ENCODE assay signal across 10 mouse cellular contexts in genomic region chr4:66171583-66171982, GRCm38 (mm10).
DNase-seq lines count a peak whose midpoint lies in the region; ATAC-seq and TF ChIP-seq lines count a peak whose summit lies in the region.
"Had no signal": no experiment of that assay in that cellular context is flagged by ENCODE, and none has a peak within 500 bp of the region (broad histone marks: within the 10 kb centered on the region; RNA-seq: fewer than 3 reads in every experiment).

No protein-coding gene starts in this region.

- no peak overlapping the region for H3K4me3 ChIP-seq in liver, embryonic 11.5 days (ENCODE audit: low read depth, low read length)
- H3K4me3 ChIP-seq in liver, embryonic 12.5 days, result no peak overlapping the region
- no peak overlapping the region for H3K4me3 ChIP-seq in heart, embryonic 15.5 days
- no peak overlapping the region for H3K4me3 ChIP-seq in olfactory bulb, adult 2 months (ENCODE audit: insufficient read depth, low read depth, low read length)
- H3K4me3 ChIP-seq: embryonic facial prominence, embryonic 12.5 days; stomach, embryonic 15.5 days had no signal

- H3K27ac ChIP-seq in liver, embryonic 11.5 days (ENCODE audit: low read depth, low read length), result no peak overlapping the region
- no peak overlapping the region for H3K27ac ChIP-seq in liver, embryonic 12.5 days
- H3K27ac ChIP-seq in heart, embryonic 15.5 days, result no peak overlapping the region
- H3K27ac ChIP-seq in olfactory bulb, adult 2 months (ENCODE audit: insufficient read depth, low read depth, low read length), result 0 out of 2 replicates have a peak overlapping the region, but pooled peaks have one; percentile 0
- H3K27ac ChIP-seq: embryonic facial prominence, embryonic 12.5 days; stomach, embryonic 15.5 days had no signal

- DNase-seq in cerebellum, postnatal 10 days, result peak; percentile 68 to 81
- DNase-seq in cerebellum, adult 11 months, result no peak
- no peak for DNase-seq in liver, embryonic 11.5 days (ENCODE audit: low spot score)
- no peak for DNase-seq in left cerebral cortex, postnatal 25 days (ENCODE audit: low spot score in 2 of 2)
- DNase-seq in testis, postnatal 14 days (ENCODE audit: low spot score), result no peak

- no peak overlapping the region for H3K9ac ChIP-seq in liver, embryonic 11.5 days (ENCODE audit: low read depth, low read length)
- no peak overlapping the region for H3K9ac ChIP-seq in liver, embryonic 12.5 days
- no peak overlapping the region for H3K9ac ChIP-seq in heart, embryonic 15.5 days
- H3K9ac ChIP-seq: embryonic facial prominence, embryonic 12.5 days; stomach, embryonic 15.5 days had no signal

- TF ChIP-seq CTCF in olfactory bulb, adult 2 months (IDR thresholded peaks at IDR 0.05; ENCODE audit: insufficient read depth, low read depth, low read length), result no peak

- no peaks in the 10 kb centered on the region for H3K4me1 ChIP-seq in liver, embryonic 11.5 days (replicated peaks; ENCODE audit: control insufficient read depth, insufficient read depth, low read length)
- no peaks in the 10 kb centered on the region for H3K4me1 ChIP-seq in liver, embryonic 12.5 days
- peaks cover 13% of the 10 kb centered on the region for H3K4me1 ChIP-seq in heart, embryonic 15.5 days (replicated peaks)
- H3K4me1 ChIP-seq in olfactory bulb, adult 2 months (ENCODE audit: control insufficient read depth, insufficient read depth, low read length), result peaks cover 7% of the 10 kb centered on the region
- H3K4me1 ChIP-seq: embryonic facial prominence, embryonic 12.5 days; stomach, embryonic 15.5 days had no signal

- WGBS in liver, embryonic 11.5 days, result 52% methylated on average over 5 of the region's 5 CpGs
- WGBS in liver, embryonic 12.5 days (ENCODE audit: insufficient replicate concordance), result 65% methylated on average over 5 of the region's 5 CpGs
- WGBS in heart, embryonic 15.5 days, result 23% methylated on average over 5 of the region's 5 CpGs
- WGBS in olfactory bulb, adult 2 months, result 67% methylated on average over 5 of the region's 5 CpGs

- no peaks in the 10 kb centered on the region for H3K27me3 ChIP-seq in liver, embryonic 11.5 days (replicated peaks; ENCODE audit: control insufficient read depth, insufficient read depth, low read length)
- no peaks in the 10 kb centered on the region for H3K27me3 ChIP-seq in liver, embryonic 12.5 days (replicated peaks)
- H3K27me3 ChIP-seq in heart, embryonic 15.5 days, result 0 out of 2 replicates have a peak, but pooled peaks cover 3% of the 10 kb centered on the region
- H3K27me3 ChIP-seq: embryonic facial prominence, embryonic 12.5 days; stomach, embryonic 15.5 days had no signal

- ATAC-seq in liver, embryonic 11.5 days (replicated peaks; ENCODE audit: low FRiP score), result 0 out of 2 replicates have a peak, but pooled peaks have one; percentile 23
- ATAC-seq in liver, embryonic 12.5 days, result no peak
- ATAC-seq in heart, embryonic 15.5 days (replicated peaks; ENCODE audit: insufficient number of reproducible peaks, insufficient read depth, low FRiP score, low read depth), result peak; percentile 70

- intact Hi-C loops in left cerebral cortex, postnatal 25 days (cut with DNase I), result loop anchor here (5.0 kb wide), 1 partner anchor 231 kb away; the partner anchor contains the start of gene Astn2

- H3K4me2 ChIP-seq in liver, embryonic 11.5 days, result no peak overlapping the region
- H3K4me2 ChIP-seq in liver, embryonic 12.5 days, result no peak overlapping the region
- H3K4me2 ChIP-seq in heart, embryonic 15.5 days, result no peak overlapping the region
- H3K4me2 ChIP-seq: embryonic facial prominence, embryonic 12.5 days; stomach, embryonic 15.5 days had no signal

- H3K36me3 ChIP-seq in liver, embryonic 11.5 days (ENCODE audit: control insufficient read depth, insufficient read depth, low read length), result no peaks in the 10 kb centered on the region
- no peaks in the 10 kb centered on the region for H3K36me3 ChIP-seq in liver, embryonic 12.5 days
- no peaks in the 10 kb centered on the region for H3K36me3 ChIP-seq in heart, embryonic 15.5 days
- H3K36me3 ChIP-seq: embryonic facial prominence, embryonic 12.5 days; stomach, embryonic 15.5 days had no signal

- TF ChIP-seq POLR2A in olfactory bulb, adult 2 months (IDR thresholded peaks at IDR 0.05; ENCODE audit: insufficient read depth, low read depth, low read length), result no peak

- H3K9me3 ChIP-seq in liver, embryonic 11.5 days (ENCODE audit: control insufficient read depth, low read length), result no peaks in the 10 kb centered on the region
- no peaks in the 10 kb centered on the region for H3K9me3 ChIP-seq in liver, embryonic 12.5 days (replicated peaks)
- no peaks in the 10 kb centered on the region for H3K9me3 ChIP-seq in heart, embryonic 15.5 days (replicated peaks)
- H3K9me3 ChIP-seq: embryonic facial prominence, embryonic 12.5 days; stomach, embryonic 15.5 days had no signal

Comparison
In these comparisons a context has a peak if more than half of its experiments do, and no peak if none do; other contexts are left out.
1. DNase-seq: peak in cerebellum, postnatal 10 days (2 of 2); none in cerebellum, adult 11 months (single experiment), liver, embryonic 11.5 days (single experiment), left cerebral cortex, postnatal 25 days (0 of 2) and testis, postnatal 14 days (single experiment).